Mouse (Mus musculus) T-helper 17 cell (primary cell): ENCODE measurements at regions not wholly inside any gene's neighbourhood (a gene's known extent, or its start where the extent isn't known, plus 50 kb on each side); places are given as distances from the start of the nearest gene placed in this dataset.
"Not testable (repeated sequence)": the region's sequence is repeated elsewhere in the genome, so short reads cannot be mapped to it uniquely, and the experiment has no call there.

Source experiments
- in situ Hi-C, 2 experiments: fragments of 300-600 bp; cut with MboI, MseI; formaldehyde crosslinking; loops; 1 replicate in 1 of 2; 2 replicates in 1 of 2; pipeline ENCODE4 v1.15.1; 2025; ENCODE audit warnings: high pct_unique_total_duplicates in 2 of 2

GRCm38 (mm10) chr12:77019708-77020511 is 57.9 kb upstream of the Max start:
- in situ Hi-C loops = no loop called here

DNA sequence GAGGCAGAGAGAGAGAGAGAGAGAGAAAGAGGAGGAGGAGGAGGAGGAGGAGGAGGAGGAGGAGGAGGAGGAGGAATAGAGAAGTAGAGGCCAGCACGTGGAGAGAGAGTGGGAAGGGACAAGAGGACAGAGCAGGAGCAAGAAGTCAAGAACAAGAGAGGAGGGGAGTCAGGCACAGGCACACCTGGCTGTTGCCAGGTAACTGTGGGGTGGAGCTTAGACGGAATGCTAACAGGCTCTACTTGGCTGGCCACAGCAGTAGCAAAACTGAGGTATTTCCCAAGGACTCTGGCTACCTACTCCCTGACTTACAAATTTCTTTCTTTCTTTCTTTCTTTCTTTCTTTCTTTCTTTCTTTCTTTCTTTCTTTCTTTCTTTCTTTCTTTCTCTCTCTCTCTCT is 57.1 kb upstream of the Max start:
- in situ Hi-C loops = not testable (repeated sequence)

DNA sequence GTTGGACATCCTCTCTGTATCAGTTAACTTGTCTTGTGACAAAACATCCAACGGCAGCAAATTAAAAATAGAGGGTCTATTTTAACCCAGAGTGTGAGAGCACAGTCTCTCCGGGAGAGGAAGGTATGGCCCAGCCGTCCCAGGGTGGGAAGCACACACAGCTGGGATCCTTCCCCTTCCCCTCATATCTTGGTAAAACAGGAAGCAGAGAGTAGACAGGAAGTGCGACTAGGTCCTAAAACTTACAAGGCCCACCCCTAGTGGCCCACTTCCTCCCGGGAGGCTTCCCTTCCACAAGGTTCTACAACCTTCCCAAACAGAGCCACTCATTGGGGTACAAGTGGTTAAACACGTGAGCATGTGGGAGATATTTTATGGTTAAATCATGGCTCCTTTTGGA is 56.4 kb upstream of the Max start:
- in situ Hi-C loops = no loop called here

DNA sequence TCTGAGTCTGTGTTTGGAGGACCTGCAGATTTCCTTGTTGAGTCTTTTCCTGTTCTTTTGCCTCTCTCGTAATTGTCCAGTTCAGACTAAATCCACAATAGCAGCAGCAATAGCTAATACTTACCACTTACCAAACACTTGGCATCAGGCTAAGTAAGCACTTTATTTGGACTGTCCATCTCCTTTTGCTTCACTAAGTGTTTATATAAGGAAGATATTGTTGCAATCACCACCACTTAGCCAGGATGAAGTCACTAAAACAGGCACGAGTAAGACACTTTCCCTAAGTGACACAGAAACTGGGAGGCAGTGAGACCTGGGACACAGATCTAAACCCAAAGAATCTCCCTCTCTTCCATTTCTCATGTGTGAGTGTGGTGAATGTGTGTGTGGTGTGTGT is 52.9 kb upstream of the Max start:
- in situ Hi-C loops = no loop called here
